Mouse (Mus musculus) spleen, adult 18-20 months (tissue): Measurements from ENCODE around the gene Zhx3.

Experiments used
- DNase-seq, 2 experiments: peaks; one replicate each; pipeline ENCODE4 v3.0.0; 2022; ENCODE audit warnings: mixed read lengths in 2 of 2

Gene Zhx3

DNA sequence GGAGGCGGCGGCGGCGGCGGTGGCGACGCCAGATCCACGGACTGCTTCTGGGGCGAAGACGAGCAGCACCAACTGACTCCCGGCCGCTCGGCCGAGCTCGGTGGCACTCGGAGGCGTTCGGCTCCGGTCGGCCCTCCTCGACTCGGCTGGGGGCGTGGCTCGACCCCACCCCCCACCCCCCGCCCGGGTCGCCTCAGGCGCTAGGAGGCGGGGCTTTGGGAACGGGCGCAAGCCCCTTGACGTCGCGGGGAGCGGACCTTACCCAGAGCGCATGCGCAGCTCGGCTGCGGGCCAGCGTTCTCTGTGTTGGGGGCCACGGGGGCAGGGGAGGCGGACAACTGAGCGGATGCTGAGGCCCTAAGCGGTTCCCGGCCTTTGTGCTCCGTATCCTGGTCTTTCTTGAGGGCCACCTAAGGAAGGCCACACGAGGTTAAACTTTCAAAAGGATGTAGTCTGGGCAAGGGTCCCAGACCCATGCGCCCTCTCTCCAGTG, at the start of gene Zhx3:
Gene Zhx3 (minus strand): TSS at position 109 of the 493 bp plus-strand sequence.
- peak; percentile 83 to 85 for DNase-seq

DNA sequence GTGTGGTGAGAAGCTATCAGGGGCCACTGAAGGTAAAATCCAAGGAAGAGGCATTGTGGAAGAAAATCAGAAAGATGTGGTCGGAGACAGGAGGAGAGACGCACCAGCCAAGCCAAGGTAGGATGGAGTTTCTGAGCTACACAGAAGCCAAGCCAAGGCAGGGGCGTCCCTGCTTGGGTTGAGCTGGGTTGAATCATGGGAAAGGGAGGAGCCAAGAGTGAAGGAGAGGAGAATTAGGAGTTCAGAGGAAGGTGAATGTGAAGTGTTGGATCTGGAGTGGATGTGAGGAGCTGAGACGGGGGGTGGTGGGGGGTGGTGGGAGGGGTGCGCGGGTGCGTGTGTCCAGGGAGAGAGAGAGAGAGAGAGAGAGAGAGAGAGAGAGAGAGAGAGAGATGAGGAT, 48.5 kb upstream of the Zhx3 start:
- no peak for DNase-seq

DNA sequence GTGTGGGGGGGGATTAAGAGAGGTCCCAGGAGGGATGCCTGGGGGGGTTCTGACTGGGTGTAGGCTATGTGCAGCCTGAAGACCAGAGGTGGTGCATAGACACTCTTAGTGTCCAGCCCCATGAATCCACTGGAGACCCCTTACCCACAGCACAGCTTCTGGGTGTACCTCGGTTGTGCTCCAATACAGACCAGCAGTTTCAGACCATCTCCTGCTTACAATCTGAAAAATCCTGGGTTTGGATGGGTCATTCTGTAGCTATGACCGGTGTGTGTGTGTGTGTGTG, 46.1 kb upstream of the Zhx3 start:
- no peak for DNase-seq

DNA sequence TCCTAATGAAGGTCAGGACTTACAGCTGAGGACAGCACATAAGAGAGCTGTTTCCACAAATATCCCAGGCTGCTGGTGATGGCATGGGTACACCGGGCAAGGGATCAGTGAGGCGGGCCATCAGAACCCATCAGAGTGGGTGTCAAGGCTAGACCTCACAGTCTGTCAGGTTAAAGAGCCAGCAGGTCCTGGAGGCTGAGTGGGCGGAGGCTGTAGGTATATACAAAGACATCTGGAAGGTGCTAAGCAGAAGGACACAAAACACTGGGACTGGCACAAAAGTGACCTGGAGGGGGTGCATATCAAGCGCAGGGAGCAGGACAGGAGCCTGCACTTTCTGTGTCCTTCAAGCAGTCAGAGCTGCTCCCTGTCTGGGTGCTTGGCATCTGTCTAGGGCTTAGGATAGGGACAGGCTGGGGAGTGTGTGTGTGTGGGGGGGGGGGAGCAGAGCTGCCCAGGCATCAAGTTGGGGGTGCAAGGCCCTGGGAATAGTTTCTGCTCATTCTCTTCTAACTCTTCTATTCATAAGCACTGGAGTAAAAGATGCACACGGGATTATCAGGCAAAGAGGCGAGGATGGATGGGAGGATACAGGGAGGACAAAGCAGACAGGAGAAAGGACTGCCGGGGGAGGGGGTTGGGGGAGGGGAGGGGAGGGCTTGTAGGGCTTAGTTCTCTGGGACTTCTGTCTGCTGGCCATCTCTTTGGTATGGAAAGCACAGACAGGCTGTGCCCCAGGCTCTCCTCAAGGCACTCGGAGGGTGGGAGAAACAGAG, 45.5 kb upstream of the Zhx3 start:
- no peak for DNase-seq

DNA sequence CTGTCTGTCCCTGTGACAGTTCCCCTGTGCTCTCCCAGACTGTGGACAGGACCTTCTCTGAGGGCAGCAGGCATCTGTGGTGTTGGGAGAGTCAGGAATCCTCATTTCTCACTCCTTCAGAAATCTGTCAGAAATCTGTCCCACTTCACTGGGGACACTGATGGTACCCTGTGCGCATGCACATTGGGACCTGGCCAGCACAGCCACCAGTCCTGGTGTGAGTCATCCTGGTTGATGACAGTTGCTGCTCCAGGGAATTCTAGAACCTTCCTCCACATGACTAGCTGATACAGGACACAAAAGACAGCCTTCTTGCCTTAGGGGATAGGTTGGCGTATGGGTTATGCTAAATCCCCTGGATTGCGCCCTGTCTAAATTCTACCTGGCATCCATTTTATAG, 44.5 kb upstream of the Zhx3 start:
- DNase-seq, result no peak

DNA sequence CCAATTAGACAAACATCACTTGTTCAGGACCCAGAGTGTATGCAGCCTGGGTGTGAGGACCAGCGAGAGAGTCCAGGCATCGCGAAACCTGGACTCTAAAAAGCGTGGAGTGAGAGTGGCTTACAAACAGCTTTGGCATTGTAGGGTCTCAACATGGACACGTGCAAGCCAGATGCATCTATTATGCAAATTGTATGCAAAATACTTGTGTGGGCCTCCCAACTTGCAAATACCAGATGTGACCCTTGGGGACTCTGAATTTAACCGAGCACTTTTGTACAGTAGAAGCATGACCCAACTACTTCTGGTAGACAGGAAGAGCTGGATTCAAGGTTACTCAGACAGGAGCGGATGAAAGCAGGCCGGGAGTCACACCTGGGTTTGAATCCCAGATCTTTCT, 43.9 kb upstream of the Zhx3 start:
- no peak for DNase-seq

DNA sequence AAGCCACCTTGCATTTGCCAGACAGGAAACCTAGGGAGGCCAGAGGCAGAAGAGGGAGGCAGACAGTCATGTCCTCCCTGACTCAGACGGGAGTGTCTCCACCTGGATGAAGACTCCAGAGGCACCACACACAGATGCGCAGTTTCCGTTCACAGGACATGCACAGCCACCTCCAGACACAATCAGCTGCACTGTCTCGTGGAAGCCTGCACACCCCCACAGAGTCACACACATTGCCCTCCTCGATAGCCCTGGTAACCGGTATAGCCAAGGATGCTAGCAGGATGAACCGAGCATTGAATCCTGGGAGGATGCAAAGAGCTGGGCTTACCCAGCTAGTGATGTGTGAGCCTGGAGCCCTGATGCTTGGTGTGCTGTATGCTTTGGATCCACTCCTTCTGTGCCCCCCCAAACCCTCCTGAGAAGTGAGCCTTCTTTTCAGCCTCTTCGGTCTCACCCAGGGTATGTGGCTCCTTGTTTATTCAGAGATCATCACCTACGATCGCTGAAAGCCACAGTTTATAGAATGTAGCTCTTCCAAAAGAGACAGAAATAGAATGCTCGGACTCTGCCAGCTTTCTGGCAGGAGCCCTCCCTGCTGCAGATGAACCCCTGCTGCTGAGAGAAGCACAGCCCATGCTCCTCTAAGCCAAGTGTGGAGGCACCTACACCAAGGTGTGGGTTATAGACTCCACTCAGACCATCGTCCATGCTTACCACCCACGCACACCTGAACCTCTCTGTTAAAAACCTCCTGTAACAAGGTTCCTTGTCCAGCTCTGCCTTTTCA, 43.2 kb upstream of the Zhx3 start:
- no peak for DNase-seq

DNA sequence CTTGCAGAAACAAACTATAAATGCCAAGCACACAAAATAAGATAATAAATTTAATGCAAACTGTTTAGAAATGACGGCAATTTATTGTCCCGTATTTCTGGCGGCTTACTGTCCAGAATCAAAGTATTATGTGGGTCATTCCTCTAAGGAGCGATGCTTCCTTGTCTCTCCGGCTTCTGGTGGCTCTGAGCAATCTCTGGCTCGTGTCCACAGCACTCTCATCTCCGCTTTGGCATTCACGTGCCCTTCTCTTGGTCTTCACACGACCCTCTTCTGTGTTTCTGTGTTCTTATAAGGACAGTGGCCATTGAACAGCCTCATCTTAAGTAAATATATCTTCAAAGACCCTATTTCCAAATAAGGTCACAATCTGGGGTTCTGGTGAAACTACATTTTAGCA, 41.9 kb upstream of the Zhx3 start:
- no peak for DNase-seq

DNA sequence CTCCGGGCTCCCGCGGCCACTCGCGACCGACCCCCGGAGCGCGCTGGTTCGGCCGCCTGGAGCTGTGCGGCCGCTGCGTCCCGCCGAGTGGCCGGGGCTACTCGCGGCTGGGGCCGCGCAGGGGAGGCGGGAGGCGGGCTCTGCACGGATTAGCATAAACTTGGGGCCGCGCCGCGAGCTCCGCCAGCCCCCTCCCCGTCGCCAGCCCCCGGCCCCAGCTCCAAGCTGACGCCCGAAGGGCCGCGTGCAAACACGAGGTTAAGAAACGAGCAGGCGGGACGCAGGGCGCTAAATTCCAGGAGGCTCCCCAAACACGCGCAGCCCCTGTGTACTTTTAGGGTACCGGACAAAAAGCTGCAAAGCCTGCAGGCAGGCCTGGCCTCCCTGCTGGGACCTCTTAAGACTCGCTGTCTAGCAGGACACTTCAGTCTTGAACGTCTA, 39.5 kb upstream of the Zhx3 start, which contains the start of gene Emilin3:
Gene Emilin3 (minus strand): TSS at position 98 of the 441 bp plus-strand sequence.
- DNase-seq, result no peak

DNA sequence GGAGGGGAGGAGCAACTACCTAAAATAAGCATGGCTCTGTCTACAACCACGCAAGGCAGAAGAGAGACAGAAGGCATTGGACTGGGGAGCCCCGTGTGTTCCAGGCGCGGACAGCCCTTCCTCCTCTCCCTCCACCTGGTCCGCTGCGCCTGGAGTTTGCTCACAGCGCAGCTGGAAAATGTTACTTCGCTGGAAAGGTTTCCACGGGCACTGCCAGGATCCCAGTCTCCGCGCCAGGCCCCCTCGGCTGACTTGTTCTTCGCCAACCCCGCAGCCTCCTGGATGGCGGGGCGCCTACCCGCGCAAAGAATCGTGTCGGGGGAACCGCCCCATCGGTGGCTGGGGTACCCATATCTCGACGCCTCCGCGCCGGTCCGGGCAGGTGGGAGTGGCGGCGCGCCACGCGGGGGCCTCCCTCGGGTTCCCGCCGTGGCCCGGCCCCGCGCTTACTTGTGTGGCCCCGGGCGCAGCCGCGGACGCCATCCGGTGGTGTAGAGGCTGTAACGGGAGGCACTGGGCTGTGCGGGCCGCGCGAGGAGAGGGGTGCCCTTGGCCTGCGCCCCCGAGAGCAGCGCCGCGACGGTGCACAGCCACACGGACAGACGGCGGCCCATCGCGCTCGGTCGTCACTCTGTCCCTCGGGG, 38.9 kb upstream of the Zhx3 start:
- no peak for DNase-seq

DNA sequence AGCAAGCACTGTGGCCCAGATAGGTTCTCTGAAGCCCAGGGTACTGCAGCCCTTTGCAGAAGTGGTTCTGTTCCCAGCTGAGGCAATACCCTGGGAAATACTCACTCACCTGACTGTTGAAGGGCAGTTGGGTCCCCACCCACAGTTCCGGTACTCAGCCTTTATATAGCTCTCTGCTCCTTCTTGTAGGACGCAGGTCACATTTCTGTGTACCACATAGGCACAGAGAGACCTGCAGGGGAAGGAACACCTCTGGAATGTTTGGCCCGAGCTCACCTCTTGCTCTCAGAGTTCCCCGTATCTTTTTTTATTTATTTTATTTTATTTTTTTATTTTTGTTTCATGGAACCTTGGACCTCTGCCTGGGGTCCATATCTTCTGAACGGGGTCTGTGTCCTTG, 37.8 kb upstream of the Zhx3 start:
- no peak for DNase-seq

DNA sequence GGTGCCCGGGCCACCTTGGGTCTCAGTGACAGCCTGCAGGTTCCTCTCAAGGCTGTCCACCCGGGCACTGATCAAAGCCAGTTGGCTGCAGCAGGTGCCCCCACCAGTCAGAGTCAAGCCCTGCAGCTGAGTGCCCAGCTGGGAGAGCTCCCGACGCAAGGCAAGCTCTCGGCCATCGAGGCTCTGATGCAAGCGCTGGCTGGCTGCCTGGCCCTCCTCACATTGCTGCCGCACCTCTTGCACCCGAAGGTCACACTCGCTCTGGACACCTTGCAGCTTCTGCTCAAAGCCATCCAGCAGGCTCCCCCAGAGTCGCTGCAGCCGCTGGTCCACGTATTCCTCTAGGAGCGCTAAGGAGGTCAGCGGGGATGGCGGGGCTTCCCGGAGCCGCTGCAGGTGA, 35.8 kb upstream of the Zhx3 start:
- no peak for DNase-seq

DNA sequence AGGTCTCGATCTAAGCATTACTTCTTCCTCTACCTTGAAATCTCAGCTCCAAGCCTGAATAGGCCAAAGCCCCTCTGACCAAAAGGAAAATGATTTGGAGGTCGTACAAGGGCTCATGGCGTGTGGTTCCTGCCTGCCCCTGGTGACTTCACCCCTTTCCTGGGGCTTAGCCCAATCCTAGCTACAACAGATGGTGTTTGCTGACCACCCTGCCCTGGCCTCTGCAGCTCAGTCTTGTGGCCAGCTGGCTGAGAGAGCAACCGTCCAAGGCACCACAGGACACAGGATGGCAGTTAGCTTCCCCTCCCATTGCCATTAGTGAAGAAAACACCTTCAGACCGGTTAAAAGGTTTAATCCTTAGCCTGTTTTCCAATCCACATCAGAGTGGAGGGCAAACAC, 33.3 kb upstream of the Zhx3 start:
- DNase-seq, result no peak

DNA sequence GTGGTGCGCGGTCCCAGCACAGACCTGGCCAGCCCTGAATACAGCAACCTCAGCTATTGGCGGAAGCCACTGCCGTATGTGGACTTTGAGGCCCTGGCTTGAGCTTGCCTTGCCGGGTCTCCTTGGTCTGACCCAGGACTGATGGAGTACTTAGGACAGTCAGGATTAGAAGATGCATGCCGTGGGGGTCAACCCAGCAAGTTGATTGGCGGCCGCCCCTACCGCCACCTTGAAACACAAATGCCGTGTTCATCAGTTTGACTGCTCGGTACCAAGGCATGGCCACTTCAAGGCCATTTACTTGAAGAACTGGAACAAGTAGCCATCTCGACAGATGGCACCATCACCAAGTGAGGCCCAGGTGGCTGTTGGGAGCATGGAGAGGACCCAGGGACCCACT, 32.5 kb upstream of the Zhx3 start:
- DNase-seq, result no peak

DNA sequence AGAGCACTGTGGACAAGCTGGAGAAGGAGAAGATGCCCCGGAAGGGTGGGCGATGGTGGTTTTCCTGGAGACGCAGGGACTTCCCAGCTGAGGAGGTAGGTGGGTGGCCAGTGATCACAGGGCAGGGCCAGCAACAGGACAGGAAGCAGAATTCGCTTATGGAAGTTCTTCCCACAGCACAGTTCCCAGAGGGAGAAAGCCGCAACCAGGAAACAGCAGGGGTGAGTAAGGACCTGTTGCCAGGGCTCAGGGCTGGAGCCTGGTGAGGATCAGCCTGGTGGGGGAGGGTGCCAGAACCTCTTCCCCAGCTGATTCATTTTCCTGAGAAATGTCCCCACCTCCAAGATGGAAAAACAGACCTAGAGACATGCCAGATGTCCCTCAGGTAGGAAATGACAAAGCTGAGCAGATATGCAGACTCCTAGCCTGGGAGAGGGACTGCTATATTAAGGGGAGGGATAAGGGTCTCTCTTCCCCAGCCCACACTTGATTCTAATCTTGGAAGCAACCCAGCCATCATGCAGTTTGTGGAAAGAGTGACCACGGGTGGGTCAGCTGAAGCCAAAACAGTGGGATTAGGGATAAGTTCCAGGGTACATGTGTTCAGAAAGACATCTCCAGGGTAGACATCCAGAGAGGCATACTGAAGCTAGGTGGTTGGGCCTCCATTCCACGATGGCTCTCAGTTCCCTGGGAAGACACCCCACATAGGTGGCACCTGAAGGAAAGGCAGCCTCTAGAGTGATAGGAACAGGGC, 29.0 kb upstream of the Zhx3 start:
- DNase-seq, result no peak

DNA sequence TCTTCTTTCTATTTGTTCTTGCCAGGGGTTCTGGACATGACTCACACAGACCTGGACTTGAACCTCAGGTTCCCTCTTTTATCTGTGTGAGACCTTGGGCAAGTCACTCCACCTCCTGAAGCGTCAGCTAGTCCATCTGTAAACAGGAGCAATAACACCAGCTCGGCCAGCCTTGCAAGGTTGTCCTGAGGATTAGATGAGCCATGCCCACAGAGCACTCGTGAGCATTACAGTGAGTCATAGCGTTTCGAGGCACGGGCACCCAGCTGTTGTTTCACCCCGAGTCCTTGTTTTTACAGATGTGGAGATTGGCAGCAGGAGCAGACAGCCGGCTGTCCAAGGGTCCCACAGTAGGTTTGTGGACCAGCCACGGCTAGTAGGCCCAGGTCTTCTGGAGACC, 18.9 kb upstream of the Zhx3 start:
- no peak for DNase-seq

DNA sequence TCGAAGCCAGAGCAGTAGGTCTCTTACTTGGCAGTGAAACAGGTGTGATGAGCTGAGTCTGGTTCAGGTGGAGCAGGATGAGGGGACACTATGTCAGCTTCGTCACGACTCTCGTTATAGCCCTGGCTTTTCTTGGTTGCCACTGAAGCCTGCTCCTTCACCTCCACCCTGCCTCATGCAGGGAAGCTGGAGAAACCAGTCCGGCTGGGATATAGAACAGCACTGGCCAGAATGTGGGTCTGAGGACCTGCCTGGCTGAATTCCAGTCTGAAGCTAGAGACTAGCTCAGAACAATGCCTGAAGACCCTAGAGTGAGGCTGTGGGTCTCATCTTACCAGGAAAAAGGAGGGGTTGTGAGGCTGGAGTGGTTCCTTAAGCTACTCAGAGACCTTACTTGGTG, 18.2 kb upstream of the Zhx3 start:
- DNase-seq, result no peak

DNA sequence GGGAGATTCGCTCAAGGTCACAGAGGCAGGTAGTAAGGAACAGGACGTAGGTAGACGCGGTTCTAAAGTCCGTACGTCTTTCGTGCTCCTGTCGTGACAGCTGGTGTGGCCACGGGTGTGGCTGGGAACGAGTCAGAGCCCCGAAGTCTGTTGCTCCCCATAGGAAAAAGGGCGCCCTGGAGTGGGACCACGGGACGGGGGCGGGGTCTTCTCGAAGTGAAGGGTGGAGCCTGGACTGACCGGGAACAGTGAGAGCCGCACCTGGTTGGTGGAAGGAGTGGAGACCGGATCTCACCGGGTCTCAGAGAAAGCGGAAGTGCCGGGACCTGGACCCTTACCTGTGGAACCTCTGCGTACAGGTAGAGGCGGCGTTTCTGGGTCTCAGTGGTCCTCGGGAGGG, 15.1 kb upstream of the Zhx3 start:
- no peak for DNase-seq

DNA sequence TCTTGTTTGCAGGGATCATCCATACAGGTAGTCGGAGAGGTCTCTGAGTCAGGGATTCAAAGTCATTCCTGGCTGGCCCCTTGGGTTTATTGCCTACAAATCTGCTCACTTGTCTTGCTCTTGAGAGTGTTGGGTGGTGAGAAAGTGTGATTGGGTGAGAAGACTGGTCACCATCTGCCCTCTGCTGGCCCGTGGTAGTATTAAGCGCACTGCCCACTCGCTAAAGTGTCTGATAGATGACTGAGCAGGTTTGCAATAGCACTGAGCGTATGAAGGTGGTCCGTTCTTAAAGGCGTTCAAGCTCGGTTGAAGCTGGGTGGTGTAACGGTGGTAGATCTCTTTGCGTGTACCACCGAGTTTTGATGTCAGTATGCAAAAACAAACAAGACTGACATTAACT, 14.5 kb upstream of the Zhx3 start:
- peak; percentile 48 to 73 for DNase-seq

DNA sequence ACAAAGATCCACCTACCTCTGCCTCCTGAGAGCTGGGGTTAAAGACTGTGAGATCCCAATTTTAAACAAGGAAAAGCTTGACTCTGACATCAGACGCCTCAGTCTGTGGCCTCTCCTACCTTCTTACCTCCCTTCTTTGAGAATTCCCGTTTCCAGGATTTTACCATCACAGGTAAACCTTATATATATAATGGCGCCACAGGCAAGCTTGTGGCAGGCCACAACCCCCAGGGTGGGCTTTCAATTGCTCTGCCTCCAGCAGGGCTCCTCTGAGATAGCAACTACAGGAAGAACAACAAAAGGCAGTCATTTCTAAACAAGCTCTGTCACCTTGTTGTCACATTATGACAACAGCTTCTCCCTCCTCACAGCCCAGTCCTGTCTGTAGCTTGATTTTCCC, 13.4 kb upstream of the Zhx3 start:
- no peak for DNase-seq

DNA sequence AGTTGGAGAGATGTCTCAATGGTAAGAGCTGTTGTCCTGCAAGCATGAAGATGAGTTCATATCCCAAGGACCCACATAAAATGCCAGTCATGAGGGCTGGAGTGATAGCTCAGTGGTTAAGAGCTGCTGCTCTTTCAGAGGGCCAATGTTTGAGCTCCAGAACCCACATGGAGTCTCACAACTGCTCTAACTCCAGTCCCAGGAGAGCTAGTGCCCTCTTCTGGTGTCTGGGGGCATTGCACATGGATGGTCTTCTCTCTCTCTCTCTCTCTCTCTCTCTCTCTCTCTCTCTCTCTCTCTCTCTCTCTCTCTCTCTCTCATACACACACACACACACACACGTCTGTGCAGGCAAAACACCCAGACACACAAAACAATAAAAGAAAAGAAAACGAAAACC, 12.0 kb upstream of the Zhx3 start:
- DNase-seq, result peak in 1 of 2 experiments; percentile 49

DNA sequence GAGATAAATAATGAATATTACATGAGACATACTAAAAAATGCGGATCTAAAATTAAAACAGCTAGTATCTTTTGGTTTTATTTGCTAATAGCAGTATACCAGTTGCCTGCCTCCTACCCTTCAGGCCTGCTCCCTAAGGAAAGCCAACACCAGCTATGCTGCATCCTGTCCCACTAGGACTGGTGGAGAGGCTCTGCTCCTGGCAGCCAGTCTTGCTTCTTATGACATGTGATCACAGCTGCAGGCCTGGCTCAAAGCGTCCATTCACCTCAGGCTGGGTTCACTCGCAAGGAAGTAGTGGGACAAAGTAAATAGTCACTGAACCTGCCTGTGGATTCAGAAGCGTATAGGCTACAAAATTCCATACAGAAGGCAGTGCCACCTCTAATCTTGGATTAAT, 11.1 kb upstream of the Zhx3 start:
- DNase-seq, result no peak

DNA sequence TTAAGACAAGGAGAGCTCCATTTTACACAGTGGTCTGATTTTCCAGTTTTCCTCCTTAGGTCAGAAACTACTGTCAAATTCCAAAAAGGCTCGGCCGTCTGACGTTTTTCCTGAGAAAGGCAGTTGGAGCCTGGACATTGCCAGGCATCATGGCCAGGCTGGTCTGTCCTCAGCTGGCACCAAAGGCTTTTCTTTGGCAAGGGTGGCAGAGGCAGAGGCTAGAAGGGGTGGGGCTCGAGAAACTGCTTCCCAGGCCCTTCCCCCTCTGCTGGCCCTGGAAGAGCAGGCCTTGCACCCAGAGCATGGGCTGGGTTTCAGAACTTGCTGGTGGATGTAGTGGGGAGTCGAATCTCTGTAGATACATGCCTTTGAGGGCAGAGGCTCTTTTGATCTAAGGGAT, 9.6 kb upstream of the Zhx3 start:
- DNase-seq, result no peak
